Mouse (Mus musculus): ENCODE data around the gene Stard13.

The Stard13 gene

GRCm38 (mm10) chr5:151233400-151234031 lies at the start of gene Stard13:
Stard13 (minus strand) TSS chr5:151233836.
- DNase-seq (ENCODE audit: low spot score), result peak; percentile 44

- no peak for DNase-seq (ENCODE audit: low spot score)
Measured at GRCm38 (mm10) chr5:151279531-151279930, 45.9 kb upstream of the Stard13 start.

- no peak for DNase-seq (ENCODE audit: low spot score)
Measured at GRCm38 (mm10) chr5:151277927-151278326, 44.3 kb upstream of the Stard13 start.

GRCm38 (mm10) chr5:151275986-151276385 lies 42.4 kb upstream of the Stard13 start:
- no peak for DNase-seq (ENCODE audit: low spot score)

- DNase-seq (ENCODE audit: low spot score), result no peak
Measured at GRCm38 (mm10) chr5:151274265-151274664, 40.6 kb upstream of the Stard13 start.

GRCm38 (mm10) chr5:151270815-151271214 lies 37.2 kb upstream of the Stard13 start:
- no peak for DNase-seq (ENCODE audit: low spot score)

GRCm38 (mm10) chr5:151266896-151267634 lies 33.4 kb upstream of the Stard13 start:
- no peak for DNase-seq (ENCODE audit: low spot score)

GRCm38 (mm10) chr5:151261558-151261957 lies 27.9 kb upstream of the Stard13 start:
- DNase-seq (ENCODE audit: low spot score), result no peak

- DNase-seq (ENCODE audit: low spot score), result no peak
Measured at GRCm38 (mm10) chr5:151252213-151252612, 18.6 kb upstream of the Stard13 start.

- DNase-seq (ENCODE audit: low spot score), result no peak
Measured at GRCm38 (mm10) chr5:151251656-151252055, 18.0 kb upstream of the Stard13 start.

GRCm38 (mm10) chr5:151248671-151249620 lies 15.3 kb upstream of the Stard13 start:
- no peak for DNase-seq (ENCODE audit: low spot score)

GRCm38 (mm10) chr5:151248084-151248483 lies 14.4 kb upstream of the Stard13 start:
- no peak for DNase-seq (ENCODE audit: low spot score)

GRCm38 (mm10) chr5:151247115-151247875 lies 13.7 kb upstream of the Stard13 start:
- DNase-seq (ENCODE audit: low spot score), result no peak

- no peak for DNase-seq (ENCODE audit: low spot score)
Measured at GRCm38 (mm10) chr5:151246287-151246686, 12.7 kb upstream of the Stard13 start.

GRCm38 (mm10) chr5:151245571-151245970 lies 11.9 kb upstream of the Stard13 start:
- no peak for DNase-seq (ENCODE audit: low spot score)

GRCm38 (mm10) chr5:151238730-151239129 lies 5.1 kb upstream of the Stard13 start:
- DNase-seq (ENCODE audit: low spot score), result no peak

GRCm38 (mm10) chr5:151236411-151236810 lies 2.8 kb upstream of the Stard13 start:
- DNase-seq (ENCODE audit: low spot score), result no peak

- no peak for DNase-seq (ENCODE audit: low spot score)
Measured at GRCm38 (mm10) chr5:151232576-151233299, 898 bp downstream of the Stard13 start.

- no peak for DNase-seq (ENCODE audit: low spot score)
Measured at GRCm38 (mm10) chr5:151231861-151232260, 1.8 kb downstream of the Stard13 start.

GRCm38 (mm10) chr5:151231411-151231810 lies 2.2 kb downstream of the Stard13 start:
- no peak for DNase-seq (ENCODE audit: low spot score)

GRCm38 (mm10) chr5:151230427-151230826 lies 3.2 kb downstream of the Stard13 start:
- DNase-seq (ENCODE audit: low spot score), result no peak
